Mouse (Mus musculus): Measurements from ENCODE around the gene Arhgef26.

- TF ChIP-seq EP300 (IDR thresholded peaks at IDR 0.05; ENCODE audit: low read depth) = no peak
- no peak for TF ChIP-seq CTCF (IDR thresholded peaks at IDR 0.05; ENCODE audit: low read depth)
Observed at GRCm38 (mm10) chr3:62435923-62436322, 97.8 kb downstream of the Arhgef26 start.
